Mouse (Mus musculus) cerebellum, postnatal 25 days (tissue): ENCODE data around the gene Syngr3.
A peak's percentile ranks its signal among the peaks of the same experiment; 100 is the strongest.
"Not testable (repeated sequence)": the region's sequence is repeated elsewhere in the genome, so short reads cannot be mapped to it uniquely, and the experiment has no call there.

Experiments
- DNase-seq, 2 experiments: peaks; one replicate each; pipeline ENCODE4 v3.0.0; 2021; ENCODE audit warnings: mixed read lengths in 2 of 2

Gene Syngr3

GRCm38 (mm10) chr17:24719494-24720222 is 29.9 kb upstream of the Syngr3 start:
- DNase-seq, result peak; percentile 97 to 99

GRCm38 (mm10) chr17:24718938-24719337 is 29.2 kb upstream of the Syngr3 start:
- not testable (repeated sequence) for DNase-seq

- no peak for DNase-seq
Observed at GRCm38 (mm10) chr17:24717943-24718342, 28.2 kb upstream of the Syngr3 start, which contains the start of the genes Rnf151 and Rps2. Rnf151 (minus strand) TSS chr17:24718063. Rps2 (plus strand) TSS chr17:24718116.

DNA sequence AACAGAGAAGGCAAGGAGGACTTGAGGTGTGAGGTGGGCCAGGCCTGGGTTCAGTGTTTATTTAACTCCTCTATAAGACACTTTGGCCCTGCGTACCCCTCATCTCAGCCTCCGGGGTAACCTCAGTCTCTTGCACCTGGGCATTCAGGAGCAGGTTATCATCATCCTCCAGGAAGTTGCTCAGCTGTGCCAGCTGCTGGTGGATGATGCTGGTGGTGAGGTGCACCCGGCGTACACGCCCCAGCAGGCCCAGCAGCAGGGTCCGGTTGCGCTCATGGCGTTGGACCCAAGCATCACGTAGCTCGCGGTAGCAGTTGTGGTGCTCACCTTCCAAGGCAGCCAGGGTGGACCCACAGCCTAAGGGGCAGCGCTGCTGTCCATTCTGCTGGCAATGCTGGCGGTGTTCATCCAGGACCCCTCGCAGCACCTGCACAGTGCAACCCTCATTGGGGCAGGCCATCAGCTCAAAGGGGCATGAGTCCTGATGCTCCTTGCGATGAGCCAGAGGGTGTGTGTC is 26.5 kb upstream of the Syngr3 start:
- DNase-seq, result no peak

GRCm38 (mm10) chr17:24715556-24715955 is 25.8 kb upstream of the Syngr3 start:
- DNase-seq, result no peak

- DNase-seq, result no peak
Observed at GRCm38 (mm10) chr17:24708646-24709045, 18.9 kb upstream of the Syngr3 start.

GRCm38 (mm10) chr17:24707801-24708425 is 18.2 kb upstream of the Syngr3 start:
- no peak for DNase-seq

GRCm38 (mm10) chr17:24706982-24707800 is 17.4 kb upstream of the Syngr3 start, which contains the start of gene Tbl3:
Tbl3 (minus strand) TSS chr17:24707660.
- DNase-seq, result peak; percentile 94 to 97

- DNase-seq, result no peak
Observed at GRCm38 (mm10) chr17:24705821-24706220, 16.1 kb upstream of the Syngr3 start.

- no peak for DNase-seq
Observed at GRCm38 (mm10) chr17:24701251-24701650, 11.5 kb upstream of the Syngr3 start.

DNA sequence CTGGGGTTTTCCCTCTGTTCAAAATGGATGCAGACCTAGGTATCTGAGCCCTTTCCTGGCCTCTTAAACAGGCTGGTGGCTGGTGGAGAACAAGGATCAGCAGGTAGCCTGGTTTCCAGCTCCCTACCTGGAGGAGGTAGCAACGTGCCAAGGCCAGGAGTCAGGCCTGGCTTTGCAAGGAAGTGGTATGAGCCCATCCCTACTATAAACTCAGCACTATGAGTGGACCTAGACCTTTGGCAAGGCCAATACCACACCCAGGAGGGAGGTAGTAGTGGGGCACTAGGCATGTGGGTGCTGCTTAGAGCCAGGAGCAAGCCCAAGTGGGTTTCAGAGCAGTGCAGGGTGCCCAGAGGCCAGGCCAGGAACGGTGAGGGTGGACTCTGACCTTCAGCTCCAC is 9.7 kb upstream of the Syngr3 start:
- DNase-seq, result no peak

- DNase-seq, result no peak
Observed at GRCm38 (mm10) chr17:24698715-24699114, 9.0 kb upstream of the Syngr3 start.

- DNase-seq, result no peak
Observed at GRCm38 (mm10) chr17:24697985-24698384, 8.2 kb upstream of the Syngr3 start.

GRCm38 (mm10) chr17:24696011-24696697 is 6.4 kb upstream of the Syngr3 start, which contains the start of the genes Gfer and Noxo1:
Gfer (minus strand) TSS chr17:24696156.
Noxo1 (plus strand) TSS chr17:24696234.
- DNase-seq, result peak; percentile 90 to 96

- DNase-seq, result no peak
Observed at GRCm38 (mm10) chr17:24695326-24696010, 5.7 kb upstream of the Syngr3 start.

DNA sequence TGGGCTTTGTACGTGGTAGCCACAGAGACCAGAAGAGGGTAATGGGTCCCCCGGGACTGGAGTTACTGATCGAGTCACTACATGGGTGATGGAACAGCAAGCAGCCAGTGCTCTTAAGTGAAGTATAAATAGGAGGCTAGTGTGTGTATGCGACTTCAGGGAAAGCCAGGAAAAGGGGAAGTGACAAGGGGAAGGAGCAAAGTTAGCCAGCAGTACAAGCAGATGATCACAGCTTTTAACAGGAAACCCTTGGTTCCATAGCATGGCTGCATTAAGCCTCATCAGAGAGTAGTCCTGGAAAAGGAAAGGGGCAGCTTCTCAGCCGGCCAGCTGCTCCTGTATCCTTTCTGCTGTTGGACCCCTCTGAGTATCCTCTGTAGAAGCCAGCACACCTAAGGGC is 2.6 kb upstream of the Syngr3 start:
- no peak for DNase-seq

DNA sequence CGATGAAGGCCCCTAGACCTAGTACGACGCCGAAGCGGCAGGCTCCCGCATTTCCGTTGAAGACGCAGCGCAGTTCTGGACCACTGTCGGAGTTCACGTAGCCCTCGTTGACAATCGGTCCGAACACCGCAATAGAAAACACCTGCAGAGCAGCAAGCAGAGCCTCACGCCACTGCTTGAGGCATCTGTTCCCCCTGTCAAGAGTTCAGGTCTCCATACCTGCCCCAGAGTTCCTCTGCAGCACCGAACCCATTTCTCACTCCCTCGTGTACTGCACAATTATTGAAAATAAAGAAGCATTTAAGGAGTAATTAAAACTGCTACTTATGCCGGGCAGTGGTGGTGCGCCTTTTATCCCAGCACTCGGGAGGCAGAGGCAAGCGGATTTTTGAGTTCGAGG is 2.2 kb downstream of the Syngr3 start:
- no peak for DNase-seq

GRCm38 (mm10) chr17:24687146-24687595 is 2.6 kb downstream of the Syngr3 start:
- DNase-seq, result peak in 1 of 2 experiments; percentile 67

GRCm38 (mm10) chr17:24686514-24686913 is 3.2 kb downstream of the Syngr3 start:
- peak in 1 of 2 experiments; percentile 51 for DNase-seq

DNA sequence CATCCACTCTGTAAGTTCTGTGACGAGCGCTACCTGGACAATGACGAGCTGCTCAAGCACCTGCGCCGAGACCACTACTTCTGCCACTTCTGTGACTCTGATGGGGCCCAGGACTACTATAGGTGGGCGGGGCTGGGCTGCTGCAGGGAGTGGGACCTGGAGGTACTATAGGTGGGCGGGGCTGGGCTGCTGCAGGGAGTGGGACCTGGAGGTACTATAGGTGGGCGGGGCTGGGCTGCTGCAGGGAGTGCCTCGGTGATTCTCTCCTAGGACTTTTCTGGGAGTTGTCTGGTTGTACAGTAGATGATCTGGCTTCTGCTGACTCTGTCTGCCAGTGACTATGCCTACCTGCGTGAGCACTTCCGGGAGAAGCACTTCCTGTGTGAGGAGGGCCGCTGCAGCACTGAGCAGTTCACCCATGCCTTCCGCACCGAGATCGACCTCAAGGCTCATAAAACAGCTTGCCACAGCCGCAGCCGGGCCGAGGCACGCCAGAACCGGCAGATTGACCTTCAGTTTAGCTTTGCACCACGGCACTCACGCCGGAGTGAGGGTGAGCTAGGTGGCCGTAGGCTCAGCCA is 12.2 kb downstream of the Syngr3 start:
- DNase-seq, result no peak

- DNase-seq, result no peak
Observed at GRCm38 (mm10) chr17:24676877-24677276, 12.9 kb downstream of the Syngr3 start.
